Mouse (Mus musculus): ENCODE measurements around the gene Zfp84.

DNA sequence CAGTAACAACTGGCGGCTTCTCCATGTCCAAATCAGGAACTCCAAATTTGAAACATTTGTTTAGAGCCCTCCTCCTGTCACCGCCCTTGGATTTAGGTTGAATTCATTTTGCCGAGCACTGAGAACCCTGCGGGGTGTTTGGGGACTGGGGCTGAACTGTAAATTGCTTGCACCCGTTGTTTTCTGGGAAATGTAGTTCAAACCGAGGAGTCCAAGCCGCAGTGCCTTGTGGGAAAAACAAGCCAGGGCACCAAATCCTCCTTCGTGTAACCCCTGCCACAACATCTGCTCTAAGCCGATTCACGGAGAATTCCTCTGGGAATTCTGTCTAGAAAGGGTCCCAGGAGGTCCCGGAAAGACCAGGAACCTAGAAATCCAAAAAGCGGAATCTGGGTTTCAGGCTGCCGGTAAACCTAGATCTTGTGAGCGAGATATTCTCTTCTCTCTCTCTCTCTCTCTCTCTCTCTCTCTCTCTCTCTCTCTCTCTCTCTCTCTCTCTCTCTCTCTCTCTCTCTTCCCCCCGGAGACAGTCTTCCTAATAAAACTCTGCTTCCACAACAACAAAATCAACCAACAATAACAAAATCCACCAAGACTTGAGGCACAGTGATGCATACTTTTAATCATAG, 1.2 kb upstream of the Zfp84 start:
- TF ChIP-seq UBTF (IDR thresholded peaks at IDR 0.05; ENCODE audit: borderline replicate concordance, insufficient read depth, low read depth, low read length), result no peak
- TF ChIP-seq ZNF384 (IDR thresholded peaks at IDR 0.05; ENCODE audit: low read depth, low read length), result no peak

All from MEL (cell line).